Mouse (Mus musculus): ENCODE measurements at regions not wholly inside any gene's neighbourhood (a gene's known extent, or its start where the extent isn't known, plus 50 kb on each side); places are given as distances from the start of the nearest gene placed in this dataset.

GRCm38 (mm10) chr10:44716612-44717011, 188.3 kb upstream of the Prdm1 start:
- TF ChIP-seq CTCF (IDR thresholded peaks at IDR 0.05; ENCODE audit: low read depth) (no peak), EP300 (IDR thresholded peaks at IDR 0.05; ENCODE audit: low read depth) (no peak)
